Mouse (Mus musculus) small intestine, adult 2 months (tissue): ENCODE data around the gene Mgea5. TPM values are rescaled to one million over a fixed set of nuclear protein-coding genes. Genes with fewer than 3 reads are reported as not detected.

Experiments
- H3K27ac ChIP-seq: fragments of 200-500 bp; 2 replicates; pipeline ENCODE4 v1.5.1; 2012; ENCODE audit warnings: low read depth, low read length, control low read depth, inconsistent platforms; ENCODE audit not compliant: insufficient read depth
- H3K27me3 ChIP-seq: fragments of 200-500 bp; 2 replicates; pipeline ENCODE4 v1.6.1; 2012; ENCODE audit warnings: mild to moderate bottlenecking, moderate library complexity, low read length, inconsistent platforms; ENCODE audit not compliant: control insufficient read depth, insufficient read depth
- H3K36me3 ChIP-seq: fragments of 200-500 bp; 2 replicates; pipeline ENCODE4 v1.6.1; 2012; ENCODE audit warnings: mild to moderate bottlenecking, low read length, control low read depth, inconsistent platforms; ENCODE audit not compliant: control insufficient read depth, insufficient read depth
- H3K4me1 ChIP-seq: fragments of 200-500 bp; 2 replicates; pipeline ENCODE4 v1.6.1; 2012; ENCODE audit warnings: low read length, inconsistent platforms, mixed read lengths; ENCODE audit not compliant: control insufficient read depth, insufficient read depth, insufficient read length
- H3K4me3 ChIP-seq: fragments of 200-500 bp; 2 replicates; pipeline ENCODE4 v1.5.1; 2012; ENCODE audit warnings: low read depth, mild to moderate bottlenecking, control low read depth, inconsistent platforms, low read length, moderate library complexity
- CTCF ChIP-seq: fragments of 200-500 bp; IDR thresholded peaks from 2 replicates; pipeline ENCODE4 v1.5.1; 2012; ENCODE audit warnings: low read depth, mild to moderate bottlenecking, control low read depth, inconsistent platforms, low read length, moderate library complexity, mixed read lengths; ENCODE audit not compliant: insufficient replicate concordance, insufficient read length; ENCODE audit errors: extremely low read depth
- POLR2A ChIP-seq: fragments of 200-500 bp; IDR thresholded peaks from 2 replicates; pipeline ENCODE4 v1.6.1; 2012; ENCODE audit warnings: low read depth, mild to moderate bottlenecking, control low read depth, inconsistent platforms, low read length, moderate library complexity
- WGBS: fragments of 180-500 bp; shearing (Covaris S2); methylation state at CpG from one replicate; pipeline ENCODE4 v1.1.7; 2018; 5-methylcytosine and 5-hydroxymethylcytosine counted together
- polyA plus RNA-seq: library from polyadenylated mRNA; depleted of rRNA; stranded (reverse); fragments of >200 nt; gene quantifications from 2 replicates; pipeline ENCODE4 v1.2.3, GENCODE M21; 2012

Gene Mgea5
- polyA plus RNA-seq, 1 experiment: 8.3 TPM

GRCm38 (mm10) chr19:45795406-45795944 lies 11.8 kb upstream of the Mgea5 start:
- 28% methylated on average over 15 of the region's 15 CpGs for WGBS
- Histone ChIP-seq H3K36me3 (no peaks in the 10 kb centered on the region), H3K4me3 (no peak overlapping the region), H3K4me1 (peaks cover 10% of the 10 kb centered on the region), H3K27me3 (no peaks in the 10 kb centered on the region), H3K27ac (no peak overlapping the region)
- TF ChIP-seq POLR2A: no peak
- no peak for TF ChIP-seq CTCF

- H3K27me3 ChIP-seq: no peaks in the 10 kb centered on the region
- H3K4me1 ChIP-seq: peaks cover 13% of the 10 kb centered on the region
- H3K27ac ChIP-seq: no peak overlapping the region
- 63% methylated on average over 6 of the region's 6 CpGs for WGBS
- H3K36me3 ChIP-seq: no peaks in the 10 kb centered on the region
- TF ChIP-seq POLR2A: no peak
- no peak for TF ChIP-seq CTCF
- no peak overlapping the region for H3K4me3 ChIP-seq
These were observed 11.1 kb upstream of the Mgea5 start for GRCm38 (mm10) chr19:45794718-45795117.

GRCm38 (mm10) chr19:45792404-45792803 lies 8.8 kb upstream of the Mgea5 start:
- 86% methylated on average over 6 of the region's 6 CpGs for WGBS
- TF ChIP-seq POLR2A: no peak
- no peak for TF ChIP-seq CTCF
- Histone ChIP-seq H3K36me3 (no peaks in the 10 kb centered on the region), H3K27me3 (no peaks in the 10 kb centered on the region), H3K4me3 (no peak overlapping the region), H3K27ac (no peak overlapping the region), H3K4me1 (peaks cover 13% of the 10 kb centered on the region)

GRCm38 (mm10) chr19:45789888-45790874 lies 6.5 kb upstream of the Mgea5 start:
- peaks cover 7% of the 10 kb centered on the region; the same call in 1 of the 2 replicates for H3K4me1 ChIP-seq
- peak overlapping the region; percentile 70 for H3K27ac ChIP-seq
- no peaks in the 10 kb centered on the region for H3K36me3 ChIP-seq
- TF ChIP-seq CTCF (no peak), POLR2A (no peak)
- 63% methylated on average over 13 of the region's 13 CpGs for WGBS
- no peak overlapping the region for H3K4me3 ChIP-seq
- no peaks in the 10 kb centered on the region for H3K27me3 ChIP-seq

- Histone ChIP-seq H3K4me3 (no peak overlapping the region), H3K4me1 (peaks cover 7% of the 10 kb centered on the region; the same call in 1 of the 2 replicates), H3K27ac (no peak overlapping the region), H3K27me3 (no peaks in the 10 kb centered on the region), H3K36me3 (no peaks in the 10 kb centered on the region)
- TF ChIP-seq POLR2A (no peak), CTCF (no peak)
- WGBS: 82% methylated on average over 7 of the region's 7 CpGs
These were observed 5.7 kb upstream of the Mgea5 start for GRCm38 (mm10) chr19:45789365-45789764.

- Histone ChIP-seq H3K4me1 (peaks cover 10% of the 10 kb centered on the region; the same call in 1 of the 2 replicates), H3K36me3 (no peaks in the 10 kb centered on the region), H3K27ac (no peak overlapping the region), H3K4me3 (no peak overlapping the region), H3K27me3 (no peaks in the 10 kb centered on the region)
- TF ChIP-seq CTCF (no peak), POLR2A (no peak)
- WGBS: 78% methylated on average over 4 of the region's 4 CpGs
These were observed 4.7 kb upstream of the Mgea5 start for GRCm38 (mm10) chr19:45788337-45788736.

- Histone ChIP-seq H3K4me1 (peaks cover 10% of the 10 kb centered on the region; the same call in 1 of the 2 replicates), H3K36me3 (no peaks in the 10 kb centered on the region), H3K4me3 (no peak overlapping the region), H3K27me3 (no peaks in the 10 kb centered on the region), H3K27ac (no peak overlapping the region)
- TF ChIP-seq POLR2A (no peak), CTCF (no peak)
- 46% methylated on average over 3 of the region's 3 CpGs for WGBS
These were observed 3.8 kb upstream of the Mgea5 start for GRCm38 (mm10) chr19:45787450-45787849.
